ENCODE assay signal across 8 mouse cellular contexts in genomic region chr10:79857452-79857811, GRCm38 (mm10). TPM values are rescaled to one million over a fixed set of nuclear protein-coding genes. Genes with fewer than 3 reads are reported as not detected.
DNase-seq lines count a peak whose midpoint lies in the region; ATAC-seq and TF ChIP-seq lines count a peak whose summit lies in the region.

No protein-coding gene starts in this region.

- H3K4me1 ChIP-seq in thymus, adult 2 months (replicated peaks; ENCODE audit: control insufficient read depth, insufficient read depth, low read length): peaks cover 42% of the 10 kb centered on the region
- H3K4me1 ChIP-seq in liver, embryonic 13.5 days (replicated peaks): peaks cover 61% of the 10 kb centered on the region
- H3K4me1 ChIP-seq in neural tube, embryonic 13.5 days (replicated peaks): peaks cover 72% of the 10 kb centered on the region

- H3K9me3 ChIP-seq in liver, embryonic 13.5 days (replicated peaks): no peaks in the 10 kb centered on the region
- H3K9me3 ChIP-seq in neural tube, embryonic 13.5 days: no peaks in the 10 kb centered on the region

- peak overlapping the region; percentile 24 for H3K4me3 ChIP-seq in thymus, adult 2 months (ENCODE audit: control insufficient read depth, insufficient read depth, low read length)
- H3K4me3 ChIP-seq in liver, embryonic 13.5 days (replicated peaks): peak overlapping the region; percentile 95
- peak overlapping the region; percentile 70 for H3K4me3 ChIP-seq in neural tube, embryonic 13.5 days

- H3K9ac ChIP-seq in liver, embryonic 13.5 days: peak overlapping the region; percentile 96
- H3K9ac ChIP-seq in neural tube, embryonic 13.5 days: peak overlapping the region; percentile 98

- TF ChIP-seq CTCF in thymus, adult 2 months (IDR thresholded peaks at IDR 0.05; ENCODE audit: borderline replicate concordance, control insufficient read depth, extremely low read depth, insufficient read depth, low read length, poor library complexity): no peak

- H3K36me3 ChIP-seq in thymus, adult 2 months (ENCODE audit: control insufficient read depth, insufficient read depth, low read length): peaks cover 50% of the 10 kb centered on the region
- peaks cover 67% of the 10 kb centered on the region for H3K36me3 ChIP-seq in liver, embryonic 13.5 days
- peaks cover 55% of the 10 kb centered on the region for H3K36me3 ChIP-seq in neural tube, embryonic 13.5 days

- no peaks in the 10 kb centered on the region for H3K27me3 ChIP-seq in thymus, adult 2 months (ENCODE audit: control insufficient read depth, insufficient read depth, low read length)
- no peaks in the 10 kb centered on the region for H3K27me3 ChIP-seq in liver, embryonic 13.5 days
- no peaks in the 10 kb centered on the region for H3K27me3 ChIP-seq in neural tube, embryonic 13.5 days

- TF ChIP-seq POLR2A in thymus, adult 2 months (IDR thresholded peaks at IDR 0.05; ENCODE audit: control insufficient read depth, extremely low read depth, insufficient read depth, low read length, poor library complexity): no peak

- ATAC-seq in liver, embryonic 13.5 days (ENCODE audit: low read depth): no peak
- ATAC-seq in neural tube, embryonic 13.5 days (ENCODE audit: low read depth): no peak
- no peak for ATAC-seq in megakaryocyte-erythroid progenitor cell, adult 5-6 weeks (replicated peaks; ENCODE audit: low FRiP score, low TSS enrichment, poor library complexity, severe bottlenecking)

- peak overlapping the region; percentile 7; the same call in 1 of the 2 replicates for H3K27ac ChIP-seq in thymus, adult 2 months (ENCODE audit: control insufficient read depth, insufficient read depth, low read length)
- H3K27ac ChIP-seq in liver, embryonic 13.5 days: peak overlapping the region; percentile 98
- peak overlapping the region; percentile 100 for H3K27ac ChIP-seq in neural tube, embryonic 13.5 days (replicated peaks)

- peak overlapping the region; percentile 91 for H3K4me2 ChIP-seq in liver, embryonic 13.5 days
- H3K4me2 ChIP-seq in neural tube, embryonic 13.5 days: peak overlapping the region; percentile 98

- intact Hi-C loops in gastrocnemius, postnatal 14 days (cut with DNase I; ENCODE audit: low total_unique reads): no loop called here

- peak; percentile 43 for DNase-seq in thymus, adult 2 months
- no peak for DNase-seq in thymus, adult 18-20 months
- peak; percentile 71 for DNase-seq in brain, adult 2 months (ENCODE audit: low read depth, low spot score)
- peak; percentile 67 for DNase-seq in gastrocnemius, postnatal 14 days
- peak; percentile 83 for DNase-seq in induced T-regulatory cell, adult 2 months (ENCODE audit: low read depth)
- DNase-seq in liver, embryonic 13.5 days: no peak

- WGBS in thymus, adult 2 months: 4% methylated on average over 4 of the region's 4 CpGs
- WGBS in liver, embryonic 13.5 days (ENCODE audit: insufficient replicate concordance): 37% methylated on average over 4 of the region's 4 CpGs
- 31% methylated on average over 4 of the region's 4 CpGs for WGBS in neural tube, embryonic 13.5 days

RNA-seq across cellular contexts. Expression of gene Ptbp1, which starts 3.2 kb away (rescaled TPM):
- 583 and 703 TPM in 2 replicates for polyA plus RNA-seq in thymus, adult 2 months (2012; rRNA removed)
- total RNA-seq in gastrocnemius, postnatal 14 days (2021): 10 to 100 TPM; 40.3 to 48.1 TPM
- 136 and 175 TPM in 2 replicates for polyA plus RNA-seq in liver, embryonic 13.5 days (2015; fragmentation: Nextera tagmentation; extraction: Ambion mirVana)
- polyA plus RNA-seq in neural tube, embryonic 13.5 days (2015; fragmentation: Nextera tagmentation; extraction: Ambion mirVana): 87.9 and 114 TPM in 2 replicates
- total RNA-seq in megakaryocyte-erythroid progenitor cell, adult 5-6 weeks (2014; fragmentation: Nextera tagmentation): 423 and 470 TPM in 2 replicates
- 149 and 201 TPM in 2 replicates for total RNA-seq in megakaryocyte-erythroid progenitor cell, adult 5-6 weeks (2017)

RNA-seq across cellular contexts. Expression of gene Prtn3, which starts 16.8 kb away (rescaled TPM):
- 5.3 and 9.2 TPM in 2 replicates for polyA plus RNA-seq in thymus, adult 2 months (2012; rRNA removed)
- total RNA-seq in gastrocnemius, postnatal 14 days (2021): not detected
- polyA plus RNA-seq in liver, embryonic 13.5 days (2015; fragmentation: Nextera tagmentation; extraction: Ambion mirVana): 54.8 and 64.6 TPM in 2 replicates
- polyA plus RNA-seq in neural tube, embryonic 13.5 days (2015; fragmentation: Nextera tagmentation; extraction: Ambion mirVana): 14.3 and 14.7 TPM in 2 replicates
- 2.5 and 8.7 TPM in 2 replicates for total RNA-seq in megakaryocyte-erythroid progenitor cell, adult 5-6 weeks (2014; fragmentation: Nextera tagmentation)
- total RNA-seq in megakaryocyte-erythroid progenitor cell, adult 5-6 weeks (2017): 0.56 and 5.9 TPM in 2 replicates

RNA-seq across cellular contexts. Expression of gene Plppr3, which starts 17.0 kb away (rescaled TPM):
- polyA plus RNA-seq in thymus, adult 2 months (2012; rRNA removed): 1.1 and 1.9 TPM in 2 replicates
- total RNA-seq in gastrocnemius, postnatal 14 days (2021): under 1 TPM; 0.09 to 0.29 TPM
- 5.7 and 5.8 TPM in 2 replicates for polyA plus RNA-seq in liver, embryonic 13.5 days (2015; fragmentation: Nextera tagmentation; extraction: Ambion mirVana)
- 343 and 361 TPM in 2 replicates for polyA plus RNA-seq in neural tube, embryonic 13.5 days (2015; fragmentation: Nextera tagmentation; extraction: Ambion mirVana)
- total RNA-seq in megakaryocyte-erythroid progenitor cell, adult 5-6 weeks (2014; fragmentation: Nextera tagmentation): not detected in 2 replicates
- 5.8 and 15.0 TPM in 2 replicates for total RNA-seq in megakaryocyte-erythroid progenitor cell, adult 5-6 weeks (2017)

RNA-seq across cellular contexts. Expression of gene Elane, which starts 28.6 kb away (rescaled TPM):
- polyA plus RNA-seq in thymus, adult 2 months (2012; rRNA removed): 3.7 and 8.9 TPM in 2 replicates
- total RNA-seq in gastrocnemius, postnatal 14 days (2021): not detected
- 47.1 and 59.3 TPM in 2 replicates for polyA plus RNA-seq in liver, embryonic 13.5 days (2015; fragmentation: Nextera tagmentation; extraction: Ambion mirVana)
- polyA plus RNA-seq in neural tube, embryonic 13.5 days (2015; fragmentation: Nextera tagmentation; extraction: Ambion mirVana): 0.67 TPM in 1 of 2 replicates, not detected in the other
- 10.5 TPM in 1 of 2 replicates, not detected in the other for total RNA-seq in megakaryocyte-erythroid progenitor cell, adult 5-6 weeks (2014; fragmentation: Nextera tagmentation)
- 0.23 and 1.3 TPM in 2 replicates for total RNA-seq in megakaryocyte-erythroid progenitor cell, adult 5-6 weeks (2017)

RNA-seq across cellular contexts. Expression of gene Cfd, which starts 33.2 kb away (rescaled TPM):
- 1,248 and 1,398 TPM in 2 replicates for polyA plus RNA-seq in thymus, adult 2 months (2012; rRNA removed)
- total RNA-seq in gastrocnemius, postnatal 14 days (2021): 10 to 100 TPM in 1 of 2 experiments, 1 to 10 TPM in 1; 3.6 to 16.6 TPM
- not detected in 2 replicates for polyA plus RNA-seq in liver, embryonic 13.5 days (2015; fragmentation: Nextera tagmentation; extraction: Ambion mirVana)
- polyA plus RNA-seq in neural tube, embryonic 13.5 days (2015; fragmentation: Nextera tagmentation; extraction: Ambion mirVana): not detected in 2 replicates
- not detected in 2 replicates for total RNA-seq in megakaryocyte-erythroid progenitor cell, adult 5-6 weeks (2014; fragmentation: Nextera tagmentation)
- not detected in 2 replicates for total RNA-seq in megakaryocyte-erythroid progenitor cell, adult 5-6 weeks (2017)

Comparison
In these comparisons a context has a peak if more than half of its experiments do, and no peak if none do; other contexts are left out.
1. DNase-seq: peak in thymus, adult 2 months (single experiment), brain, adult 2 months (single experiment), gastrocnemius, postnatal 14 days (single experiment) and induced T-regulatory cell, adult 2 months (single experiment); none in thymus, adult 18-20 months (0 of 2) and liver, embryonic 13.5 days (single experiment).
2. H3K27ac ChIP-seq: peak in every context shown above with its lines; median percentile 100 in neural tube, embryonic 13.5 days; 98 in liver, embryonic 13.5 days; 7 in thymus, adult 2 months.
3. H3K4me3 ChIP-seq: peak in every context shown above with its lines; median percentile 95 in liver, embryonic 13.5 days; 70 in neural tube, embryonic 13.5 days; 24 in thymus, adult 2 months.
4. RNA of gene Plppr3, which starts 17.0 kb away (polyA plus RNA-seq): 343 to 361 TPM in neural tube, embryonic 13.5 days; 5.7 to 5.8 TPM in liver, embryonic 13.5 days and 1.1 to 1.9 TPM in thymus, adult 2 months; every median in the first group is over 10 times any median in the second.